Mouse (Mus musculus): ENCODE data around the gene Fig4.

DNA sequence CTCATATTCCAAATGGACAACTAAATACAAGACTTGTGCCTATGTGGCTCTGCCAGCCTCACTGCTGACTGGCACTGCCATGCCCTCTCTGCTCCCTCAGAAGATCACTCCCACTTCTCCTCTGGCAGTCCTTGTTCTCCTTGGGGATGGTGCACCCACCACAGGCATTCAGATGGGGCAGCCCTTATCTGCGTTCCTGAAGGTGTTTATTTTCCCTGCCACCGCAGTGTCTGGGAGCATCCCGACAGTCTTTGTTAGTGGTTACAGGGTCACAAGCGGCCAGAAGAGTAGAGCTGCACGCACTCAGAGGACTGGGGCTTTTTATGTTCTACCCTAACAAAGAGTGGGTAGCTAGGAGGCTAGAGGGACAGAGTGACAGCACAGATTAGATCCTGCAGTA is 98.9 kb downstream of the Fig4 start:
- TF ChIP-seq CTCF (IDR thresholded peaks at IDR 0.05; ENCODE audit: borderline replicate concordance, control insufficient read depth, extremely low read depth, insufficient read depth, low read length, poor library complexity), result no peak
- TF ChIP-seq POLR2A (IDR thresholded peaks at IDR 0.05; ENCODE audit: control insufficient read depth, extremely low read depth, insufficient read depth, low read length, poor library complexity), result no peak
